Mouse (Mus musculus) induced T-regulatory cell, adult 2 months (primary cell): ENCODE data around the gene Yeats2.

Source experiments
- DNase-seq: peaks from one replicate; pipeline ENCODE4 v3.0.0-alpha.2; 2012; ENCODE audit warnings: low read depth

The Yeats2 gene

DNA sequence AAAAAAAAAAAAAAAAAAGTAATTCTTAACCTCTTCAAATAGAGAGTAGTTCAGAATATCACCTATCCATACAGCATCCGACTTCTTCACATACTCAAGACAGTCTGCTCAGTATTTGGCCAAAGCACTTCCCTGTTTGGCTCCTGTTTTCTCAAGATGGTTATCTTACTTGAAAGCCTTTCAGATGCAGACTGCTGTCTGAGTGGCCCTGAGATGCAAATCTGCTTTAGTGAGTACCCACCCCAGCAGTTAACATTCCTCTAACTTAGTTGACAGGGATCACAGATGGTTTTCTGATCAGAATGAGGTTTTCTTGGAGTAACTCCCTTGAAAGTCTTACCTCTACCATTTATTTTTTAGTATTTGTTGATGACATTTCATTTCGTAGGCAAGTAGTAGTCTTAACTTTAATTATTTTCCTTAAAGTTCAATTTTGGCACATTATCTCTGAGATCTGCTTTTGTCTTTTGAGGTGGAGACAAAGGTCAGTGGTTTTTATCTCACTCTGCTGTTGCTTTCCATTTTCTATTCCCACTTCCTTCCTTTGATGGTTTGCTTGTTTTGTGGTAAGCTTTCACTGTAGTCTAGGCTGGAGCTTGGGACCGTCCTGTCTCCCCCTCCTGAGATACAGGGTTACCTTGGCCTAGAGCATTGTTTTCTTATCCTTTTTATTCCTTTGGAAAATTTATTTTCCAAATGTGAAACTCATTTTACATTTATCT lies 50.5 kb downstream of the Yeats2 start:
- no peak for DNase-seq

DNA sequence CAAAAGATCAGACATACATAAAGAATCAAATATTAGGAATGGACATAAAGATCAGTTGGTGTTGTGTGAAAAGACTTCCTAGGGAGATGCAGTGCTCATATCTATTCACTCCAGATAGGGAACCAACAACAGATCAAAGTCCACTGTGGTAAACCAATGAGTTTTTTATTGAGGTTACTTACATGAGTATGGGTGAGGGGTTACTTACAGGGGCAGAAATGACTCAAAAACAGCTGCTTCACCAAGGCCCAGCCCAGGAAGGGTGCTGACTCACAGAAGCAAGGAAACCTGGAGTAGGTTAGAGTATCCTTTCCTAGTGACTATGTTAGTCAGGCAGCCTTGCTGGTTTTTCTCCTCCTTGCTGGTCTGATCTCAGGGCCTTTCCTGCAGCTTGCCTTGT lies 51.2 kb downstream of the Yeats2 start:
- no peak for DNase-seq

- DNase-seq = peak; percentile 16
These were observed 54.7 kb downstream of the Yeats2 start for GRCm38 (mm10) chr16:20195546-20195945.

GRCm38 (mm10) chr16:20196962-20197361 lies 56.1 kb downstream of the Yeats2 start:
- DNase-seq = no peak

DNA sequence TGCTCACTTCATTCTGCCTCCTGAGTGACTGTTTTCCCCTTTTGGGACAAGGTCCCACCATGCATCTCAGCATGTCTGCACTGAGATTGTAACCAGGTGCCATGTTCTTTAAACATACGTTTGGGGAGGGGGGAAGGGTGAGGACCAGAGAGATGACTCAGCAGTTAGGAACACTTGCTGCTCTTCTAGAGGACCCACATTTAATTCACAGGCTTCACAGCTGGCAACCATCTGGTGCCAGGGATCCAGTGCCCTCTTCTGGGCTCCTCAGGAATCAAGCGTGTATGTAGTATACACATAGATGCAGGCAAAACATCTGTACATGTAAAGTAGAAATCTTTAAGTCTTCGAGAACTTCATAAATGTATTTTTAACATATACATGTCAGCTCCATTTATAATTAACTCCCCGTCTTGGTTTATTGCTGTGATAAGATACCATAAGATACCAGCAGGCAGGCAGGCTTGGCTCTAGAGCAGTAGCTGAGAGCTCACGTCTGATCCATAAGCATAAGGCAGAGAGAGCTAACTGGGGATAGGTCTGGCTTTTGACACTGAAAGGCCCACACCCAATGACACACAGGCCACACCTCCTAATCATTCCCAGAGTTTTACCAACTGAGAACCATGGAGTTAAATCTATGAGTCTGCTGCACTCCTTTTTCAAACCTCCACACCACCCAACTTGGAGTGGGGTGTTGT lies 58.8 kb downstream of the Yeats2 start:
- DNase-seq = no peak

GRCm38 (mm10) chr16:20213591-20214226 lies 72.8 kb downstream of the Yeats2 start:
- DNase-seq = peak; percentile 76

GRCm38 (mm10) chr16:20222726-20223125 lies 81.9 kb downstream of the Yeats2 start:
- DNase-seq = no peak

- no peak for DNase-seq
These were observed 85.8 kb downstream of the Yeats2 start for GRCm38 (mm10) chr16:20226676-20227075.

GRCm38 (mm10) chr16:20227504-20227903 lies 86.6 kb downstream of the Yeats2 start:
- DNase-seq = no peak

- DNase-seq = no peak
These were observed 87.3 kb downstream of the Yeats2 start for GRCm38 (mm10) chr16:20228167-20228566.

DNA sequence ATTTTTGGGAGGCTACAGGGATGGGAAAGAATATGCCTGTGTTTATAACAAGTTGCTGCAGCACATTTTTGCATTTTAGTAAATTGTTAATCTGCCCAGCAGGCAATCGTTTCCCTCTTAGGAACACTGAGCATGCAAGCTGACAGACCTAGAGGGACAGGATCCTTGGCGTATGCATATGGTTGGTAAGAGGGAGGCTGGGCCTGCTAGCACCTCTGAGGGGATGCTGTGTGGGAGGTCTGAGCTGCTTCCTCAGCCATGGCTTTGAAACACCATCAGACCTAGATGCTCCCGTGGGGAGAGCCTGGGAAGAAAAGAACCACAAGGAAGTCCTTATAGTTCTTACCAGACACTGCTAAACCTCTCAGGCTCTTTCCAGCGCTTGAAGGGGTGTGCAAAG lies 93.5 kb downstream of the Yeats2 start:
- DNase-seq = no peak

- no peak for DNase-seq
These were observed 96.6 kb downstream of the Yeats2 start for GRCm38 (mm10) chr16:20237426-20237825.

DNA sequence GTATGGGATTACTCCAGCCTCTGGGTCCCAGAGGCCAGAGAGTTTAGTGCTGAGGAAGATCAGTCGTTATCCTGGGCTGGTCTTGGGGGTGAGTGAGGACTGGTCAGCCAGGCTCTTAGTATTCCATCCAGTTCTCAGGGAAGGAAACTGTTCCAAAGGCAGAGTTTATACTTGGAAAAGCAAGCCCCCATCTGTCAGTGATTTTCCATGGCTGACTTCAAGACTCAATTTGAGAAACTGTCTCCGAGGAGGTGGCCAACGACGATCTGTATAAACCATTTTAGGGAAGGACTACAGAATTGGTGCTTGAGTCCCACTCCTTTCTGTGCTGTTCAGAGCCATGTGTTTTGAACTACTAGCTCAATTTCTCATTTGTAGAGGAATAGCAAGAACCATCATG lies 97.8 kb downstream of the Yeats2 start:
- no peak for DNase-seq

- peak; percentile 14 for DNase-seq
These were observed 99.9 kb downstream of the Yeats2 start, which contains the start of gene Map6d1 for GRCm38 (mm10) chr16:20240468-20241414. Gene Map6d1 (minus strand): TSS chr16:20241358.

DNA sequence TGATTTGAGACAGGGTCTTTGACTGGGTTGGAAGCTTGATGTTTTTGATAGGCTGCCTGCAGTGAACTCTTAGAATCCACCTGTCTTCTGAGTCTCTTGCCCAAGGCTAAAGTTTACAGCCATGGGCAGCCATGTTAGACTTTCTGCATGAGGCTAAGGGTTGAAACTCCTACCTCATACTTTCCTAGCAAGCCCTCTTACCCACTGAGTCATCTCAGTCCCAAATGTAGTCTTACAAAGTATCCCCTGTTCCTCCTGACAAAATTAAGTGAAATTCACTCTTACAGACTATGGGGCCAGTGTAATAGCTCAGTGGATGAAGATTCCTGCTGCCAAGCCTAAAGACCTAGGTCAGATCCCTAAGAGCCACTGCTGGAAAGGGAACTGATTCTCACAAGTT lies 106.2 kb downstream of the Yeats2 start:
- DNase-seq = no peak

- DNase-seq = no peak
These were observed 107.7 kb downstream of the Yeats2 start for GRCm38 (mm10) chr16:20248442-20249174.

DNA sequence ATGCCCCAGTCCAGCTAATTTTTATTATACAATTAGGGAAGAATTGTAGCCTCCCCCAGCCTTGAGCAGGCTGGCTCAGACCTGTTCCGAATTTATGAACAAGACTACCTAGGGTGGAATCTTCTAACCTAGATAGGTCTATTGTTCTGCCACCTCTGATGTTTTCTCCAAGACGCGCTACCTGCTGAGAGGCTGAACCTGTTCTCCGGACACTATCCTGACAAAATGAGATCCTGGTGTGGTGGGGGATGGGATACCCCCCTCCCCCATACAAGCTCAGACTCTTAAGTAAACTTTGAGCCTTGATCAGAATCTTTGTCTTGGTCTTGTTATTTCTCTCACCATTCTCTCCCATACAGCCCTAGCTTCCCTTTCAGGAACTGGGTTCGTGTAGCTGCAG lies 117.1 kb downstream of the Yeats2 start:
- no peak for DNase-seq

DNA sequence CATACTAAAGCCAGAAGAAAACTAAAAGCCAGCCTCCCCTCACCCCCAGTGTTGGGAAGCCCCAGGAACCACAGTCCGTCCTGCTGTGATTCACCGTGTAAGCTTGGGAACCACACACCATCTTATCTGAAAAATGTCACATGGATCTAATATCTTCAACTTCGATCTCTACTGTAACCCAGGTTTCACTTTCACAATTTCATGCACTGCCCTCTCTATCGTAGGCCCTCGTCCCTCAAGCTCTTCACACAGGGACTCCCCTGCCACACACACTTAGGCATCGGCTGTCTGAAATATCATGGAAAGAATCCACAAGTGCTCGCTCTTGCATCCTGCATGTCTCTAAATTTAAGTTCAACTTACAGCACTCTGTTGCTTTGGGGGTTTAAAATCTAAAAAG lies 124.2 kb downstream of the Yeats2 start:
- peak; percentile 8 for DNase-seq

DNA sequence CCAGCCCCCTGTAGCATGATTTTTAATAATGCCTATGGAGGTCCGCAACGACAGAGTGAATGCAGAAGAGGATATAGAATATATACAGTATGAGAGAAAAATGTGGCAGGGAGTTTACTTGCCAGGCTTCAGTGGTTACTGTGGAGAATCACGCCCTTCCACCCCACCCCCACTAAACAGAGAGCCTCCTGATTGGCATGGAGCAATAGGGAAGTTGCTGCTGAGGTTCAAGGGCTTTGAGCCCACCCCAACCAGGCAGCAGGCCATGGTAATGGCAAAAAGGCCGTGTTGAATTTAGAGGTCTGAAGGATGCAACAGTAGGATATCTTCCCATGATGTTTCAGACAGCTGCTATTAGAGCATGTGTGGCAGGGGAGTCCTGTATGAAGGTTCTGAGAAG lies 130.5 kb downstream of the Yeats2 start:
- DNase-seq = no peak

GRCm38 (mm10) chr16:20272994-20273393 lies 132.1 kb downstream of the Yeats2 start:
- DNase-seq = no peak

DNA sequence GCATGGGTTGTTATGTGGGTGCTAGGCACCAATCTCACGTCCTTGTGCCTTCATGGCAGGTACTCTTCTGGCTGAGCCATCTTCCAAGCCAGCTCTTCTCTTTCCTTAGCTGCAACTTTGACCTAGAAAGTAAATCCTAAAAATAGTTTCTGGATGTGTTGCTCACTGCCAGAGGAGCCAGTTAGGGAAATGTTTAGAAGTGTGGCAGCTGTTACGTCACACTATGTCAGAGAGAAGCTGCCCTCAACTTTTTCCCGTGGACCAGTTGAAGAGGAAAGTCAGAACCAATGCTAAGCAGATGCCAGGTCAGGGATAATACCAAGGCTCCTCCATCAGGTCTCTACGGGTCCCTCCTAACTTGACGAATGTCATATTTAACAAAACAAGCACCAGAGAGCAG lies 138.5 kb downstream of the Yeats2 start:
- DNase-seq = no peak
